Mouse (Mus musculus) forebrain, embryonic 14.5 days (tissue): Measurements from ENCODE around the gene Lrrc8d. TPM values are rescaled to one million over a fixed set of nuclear protein-coding genes. Genes with fewer than 3 reads are reported as not detected.
A peak's percentile ranks its signal among the peaks of the same experiment; 100 is the strongest.

Source experiments
- ATAC-seq: fragments of 200-750 bp; cut with Nextera tagmentation; 2 replicates; pipeline ENCODE4 v1.8.0; 2017; ENCODE audit warnings: mild to moderate bottlenecking, moderate library complexity
- DNase-seq: peaks from one replicate; pipeline ENCODE4 v3.0.0-alpha.2; 2015; ENCODE audit warnings: low spot score
- H3K27ac ChIP-seq: fragments of 300-500 bp; sonication (generic); 2 replicates; pipeline ENCODE4 v1.5.1; 2014; ENCODE audit warnings: low read depth, mild to moderate bottlenecking, control low read depth, low read length, moderate library complexity
- H3K27me3 ChIP-seq: fragments of 300-500 bp; sonication (generic); replicated peaks from 2 replicates; pipeline ENCODE4 v1.6.1; 2014; ENCODE audit warnings: low read length, control low read depth, mixed read lengths; ENCODE audit not compliant: control insufficient read depth, insufficient read depth
- H3K36me3 ChIP-seq: fragments of 300-500 bp; sonication (generic); 2 replicates; pipeline ENCODE4 v1.6.1; 2014; ENCODE audit warnings: low read length, control low read depth; ENCODE audit not compliant: control insufficient read depth, insufficient read depth
- H3K4me1 ChIP-seq: fragments of 300-500 bp; sonication (generic); 2 replicates; pipeline ENCODE4 v1.6.1; 2014; ENCODE audit warnings: antibody characterized with exemption, low read length, control low read depth; ENCODE audit not compliant: control insufficient read depth, insufficient read depth
- H3K4me2 ChIP-seq: fragments of 300-500 bp; sonication (generic); 2 replicates; pipeline ENCODE4 v1.6.1; 2014; ENCODE audit warnings: mild to moderate bottlenecking, control low read depth, low read length
- H3K4me3 ChIP-seq: fragments of 300-500 bp; sonication (generic); 2 replicates; pipeline ENCODE4 v1.5.1; 2014; ENCODE audit warnings: low read depth, low read length, control low read depth
- H3K9ac ChIP-seq: fragments of 300-500 bp; sonication (generic); 2 replicates; pipeline ENCODE4 v1.6.1; 2014; ENCODE audit warnings: mild to moderate bottlenecking, low read length, control low read depth, moderate library complexity
- H3K9me3 ChIP-seq: fragments of 300-500 bp; sonication (generic); replicated peaks from 2 replicates; pipeline ENCODE4 v1.6.1; 2016; ENCODE audit warnings: low read length, control low read depth, mixed read lengths; ENCODE audit not compliant: control insufficient read depth
- WGBS: fragments of 180-500 bp; shearing (Covaris S2); extraction: QIAGEN DNeasy Blood & Tissue Kit; methylation state at CpG from one replicate; pipeline ENCODE4 v1.1.7; 2014; 5-methylcytosine and 5-hydroxymethylcytosine counted together
- polyA plus RNA-seq: library from polyadenylated mRNA; unstranded; fragments of >200 nt; fragmentation: Nextera tagmentation; extraction: Ambion mirVana; gene quantifications from 2 replicates; pipeline ENCODE4 v1.2.1, GENCODE M21; 2014

Lrrc8d gene
- polyA plus RNA-seq, 1 experiment from 2014 or later = 23.3 TPM

DNA sequence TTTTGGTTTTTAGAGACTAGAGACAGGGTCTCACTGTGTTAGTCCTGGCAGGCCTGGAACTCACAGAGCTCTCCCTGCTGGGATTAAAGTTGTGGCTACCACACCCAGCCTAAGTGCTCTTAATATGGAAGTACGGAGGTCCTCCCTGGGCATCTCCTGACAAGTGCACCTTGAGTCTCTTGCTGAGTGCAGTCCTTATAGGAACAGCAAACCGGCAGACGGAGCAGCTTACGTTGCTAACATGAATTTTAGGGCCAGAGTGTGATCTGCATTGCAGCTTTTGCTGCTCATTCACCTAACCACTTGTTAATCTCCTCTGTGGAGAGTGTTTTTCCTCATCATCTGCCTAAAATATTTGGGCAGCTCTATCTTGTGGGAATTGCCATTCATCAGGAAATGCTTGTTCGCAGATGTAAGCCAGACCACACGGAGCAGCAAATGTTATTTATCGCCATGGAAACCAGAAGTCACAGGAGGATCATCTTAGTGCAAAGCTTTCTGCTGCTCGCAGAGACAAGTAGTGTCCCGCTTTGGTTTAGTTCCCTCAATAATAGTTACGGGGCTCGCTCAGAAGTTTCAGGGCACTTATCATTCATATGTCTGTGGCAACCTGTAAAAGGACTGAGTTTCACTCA, 62.2 kb downstream of the Lrrc8d start:
- peaks cover 5% of the 10 kb centered on the region; the same call in 1 of the 2 replicates for H3K4me1 ChIP-seq
- peaks cover 5% of the 10 kb centered on the region; the same call in 1 of the 2 replicates for H3K36me3 ChIP-seq
- peak; percentile 73 for DNase-seq
- 45% methylated on average over 11 of the region's 11 CpGs for WGBS
- no peaks in the 10 kb centered on the region for H3K27me3 ChIP-seq
- no peak overlapping the region for H3K9ac ChIP-seq
- no peaks in the 10 kb centered on the region for H3K9me3 ChIP-seq
- no peak for ATAC-seq
- no peak overlapping the region for H3K4me2 ChIP-seq
- no peak overlapping the region for H3K27ac ChIP-seq
- no peak overlapping the region for H3K4me3 ChIP-seq

DNA sequence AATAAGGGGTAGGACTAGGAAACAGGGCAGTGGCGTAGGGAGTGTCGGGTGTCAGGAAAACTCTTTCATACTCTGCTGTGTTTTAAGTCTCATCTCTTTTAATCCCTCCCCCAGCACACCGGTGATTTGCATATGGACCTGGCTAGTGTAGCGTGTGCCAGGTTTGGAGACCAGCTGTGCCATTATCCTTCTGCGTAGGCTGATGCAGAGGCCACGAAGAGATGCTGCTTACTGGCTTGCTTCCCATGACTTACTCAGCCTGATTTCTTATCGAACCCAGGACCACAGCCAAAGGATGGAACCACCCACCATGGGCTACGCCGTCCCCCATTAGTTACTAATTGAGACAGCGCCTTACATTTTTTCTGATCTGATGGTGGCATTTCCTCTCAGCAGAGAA, 64.6 kb downstream of the Lrrc8d start:
- no peak for ATAC-seq
- peak; percentile 19 for DNase-seq
- Histone ChIP-seq H3K4me3 (no peak overlapping the region), H3K27ac (no peak overlapping the region), H3K9me3 (no peaks in the 10 kb centered on the region), H3K9ac (no peak overlapping the region), H3K4me1 (peaks cover 11% of the 10 kb centered on the region; the same call in 1 of the 2 replicates), H3K27me3 (no peaks in the 10 kb centered on the region), H3K4me2 (no peak overlapping the region), H3K36me3 (peaks cover 5% of the 10 kb centered on the region; the same call in 1 of the 2 replicates)
- 55% methylated on average over 10 of the region's 10 CpGs for WGBS

DNA sequence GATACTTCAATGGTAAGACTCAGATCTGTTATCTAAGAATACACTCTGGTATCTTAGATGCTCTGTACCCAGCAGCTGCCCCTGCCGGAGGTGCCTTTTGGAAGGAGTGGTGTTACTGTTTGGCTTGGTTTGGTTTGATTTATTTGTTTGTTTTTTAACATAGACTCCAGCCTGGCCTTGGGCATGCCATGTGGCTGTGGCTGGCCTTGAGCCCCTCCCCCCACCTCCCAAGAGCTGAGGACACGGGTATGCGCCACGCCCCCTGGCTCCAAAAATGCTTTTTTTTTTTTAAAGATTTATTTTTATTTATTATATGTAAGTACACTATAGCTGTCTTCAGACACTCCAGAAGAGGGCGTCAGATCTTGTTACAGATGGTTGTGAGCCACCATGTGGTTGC, 65.6 kb downstream of the Lrrc8d start:
- Histone ChIP-seq H3K9ac (no peak overlapping the region), H3K36me3 (peaks cover 5% of the 10 kb centered on the region; the same call in 1 of the 2 replicates), H3K4me1 (peaks cover 11% of the 10 kb centered on the region; the same call in 1 of the 2 replicates), H3K27ac (no peak overlapping the region), H3K4me2 (no peak overlapping the region), H3K4me3 (no peak overlapping the region), H3K9me3 (no peaks in the 10 kb centered on the region), H3K27me3 (no peaks in the 10 kb centered on the region)
- DNase-seq (no peak), ATAC-seq (no peak)
- WGBS = 85% methylated on average over 4 of the region's 5 CpGs

DNA sequence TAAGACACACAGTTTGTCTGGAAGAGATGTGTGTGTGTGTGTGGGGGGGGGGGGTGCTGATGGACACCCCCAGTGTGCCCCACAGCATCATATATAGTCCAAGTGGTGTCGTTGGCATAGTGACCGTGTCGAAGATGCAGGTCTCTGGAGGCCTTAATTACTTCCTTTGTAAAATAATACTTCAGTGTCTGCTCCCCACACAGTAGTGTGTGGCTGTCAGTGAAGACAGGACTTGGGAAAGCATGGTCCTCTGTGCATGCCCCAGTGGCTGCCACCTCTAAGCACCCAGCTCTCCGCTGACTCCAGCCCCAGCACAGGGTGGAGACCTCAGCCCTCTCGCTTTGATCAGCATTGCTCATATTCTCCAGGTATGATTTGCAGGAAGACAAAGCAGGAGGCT, 76.6 kb downstream of the Lrrc8d start:
- H3K36me3 ChIP-seq = no peaks in the 10 kb centered on the region
- ATAC-seq (no peak), DNase-seq (no peak)
- H3K9me3 ChIP-seq = no peaks in the 10 kb centered on the region
- H3K4me3 ChIP-seq = no peak overlapping the region
- H3K4me2 ChIP-seq = no peak overlapping the region
- no peaks in the 10 kb centered on the region for H3K27me3 ChIP-seq
- H3K9ac ChIP-seq = no peak overlapping the region
- H3K4me1 ChIP-seq = no peaks in the 10 kb centered on the region
- WGBS = 82% methylated on average over 5 of the region's 5 CpGs
- no peak overlapping the region for H3K27ac ChIP-seq

DNA sequence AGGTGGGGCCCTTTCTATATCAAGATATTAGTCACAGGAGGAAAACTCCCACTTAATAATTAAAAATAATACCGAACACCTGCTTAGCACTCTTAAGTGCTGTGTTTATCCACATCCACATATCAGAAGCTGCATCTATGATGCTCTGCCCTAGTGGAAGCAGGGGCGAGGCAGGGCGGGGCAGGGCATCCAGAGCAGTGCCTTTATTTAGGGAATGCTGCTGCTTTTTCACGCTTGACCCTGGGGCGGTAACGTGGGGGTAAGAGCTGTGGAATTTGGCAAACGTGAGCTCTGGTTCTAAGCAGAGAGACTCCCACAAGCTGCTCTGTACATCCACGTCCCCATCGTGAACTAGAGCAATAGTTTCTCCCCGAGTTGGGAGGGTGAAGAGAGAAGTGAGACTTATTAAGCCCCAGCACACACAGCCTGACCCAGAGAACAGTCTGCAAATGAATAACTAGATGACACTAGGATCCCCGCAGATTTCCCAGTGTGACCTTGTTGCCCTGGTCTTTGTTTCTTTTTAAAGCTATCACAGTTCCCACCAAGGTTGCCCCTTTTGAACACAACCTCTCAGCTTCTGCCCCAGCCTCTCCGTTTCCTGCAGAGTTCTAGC, 77.3 kb downstream of the Lrrc8d start:
- no peaks in the 10 kb centered on the region for H3K27me3 ChIP-seq
- no peak overlapping the region for H3K4me3 ChIP-seq
- H3K36me3 ChIP-seq = no peaks in the 10 kb centered on the region
- 49% methylated on average over 12 of the region's 12 CpGs for WGBS
- no peak overlapping the region for H3K9ac ChIP-seq
- no peak overlapping the region for H3K27ac ChIP-seq
- H3K4me2 ChIP-seq = no peak overlapping the region
- DNase-seq = no peak
- no peaks in the 10 kb centered on the region for H3K4me1 ChIP-seq
- no peaks in the 10 kb centered on the region for H3K9me3 ChIP-seq
- no peak for ATAC-seq

DNA sequence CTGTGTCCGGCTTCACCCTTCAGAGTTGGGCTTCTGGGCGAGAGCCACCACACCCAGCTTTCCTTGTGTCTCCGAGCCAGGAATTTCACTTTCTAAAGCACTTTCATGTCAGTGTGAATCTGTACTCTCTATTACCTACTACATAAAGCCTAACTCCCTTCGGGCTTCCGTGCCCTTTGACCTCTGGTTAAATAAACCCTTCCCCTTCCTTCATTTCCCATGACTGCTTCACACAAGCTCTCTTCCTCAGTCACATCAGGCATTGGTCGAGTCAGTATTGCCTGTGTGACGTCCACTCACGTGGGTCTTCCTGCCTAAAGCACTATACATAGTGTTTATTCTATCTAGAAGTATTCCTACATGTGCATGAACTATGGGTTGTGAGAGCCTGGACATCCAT, 77.9 kb downstream of the Lrrc8d start:
- Histone ChIP-seq H3K9ac (no peak overlapping the region), H3K4me3 (no peak overlapping the region), H3K36me3 (no peaks in the 10 kb centered on the region), H3K27me3 (no peaks in the 10 kb centered on the region), H3K27ac (no peak overlapping the region), H3K4me2 (no peak overlapping the region), H3K4me1 (no peaks in the 10 kb centered on the region), H3K9me3 (no peaks in the 10 kb centered on the region)
- no peak for ATAC-seq
- DNase-seq = no peak
- WGBS = 74% methylated on average over 8 of the region's 8 CpGs

DNA sequence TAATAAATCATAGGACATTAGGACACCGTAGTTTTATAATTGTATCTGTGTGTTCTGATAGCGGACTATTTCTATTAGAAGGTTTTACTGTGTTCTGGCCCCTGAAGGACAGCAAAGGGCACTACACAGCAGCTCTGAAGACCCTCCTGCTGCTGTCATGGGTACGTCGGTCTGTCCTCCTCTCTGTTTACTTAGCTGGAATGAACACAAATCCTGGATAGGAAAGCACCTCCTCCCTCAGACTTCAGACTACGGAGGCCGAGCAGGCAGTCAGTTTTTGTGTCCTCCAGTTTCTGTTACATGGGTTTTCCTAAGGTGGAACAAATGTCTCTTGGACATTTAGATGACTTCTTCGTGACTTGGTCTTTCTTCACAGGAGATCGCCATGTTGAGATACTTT, 78.4 kb downstream of the Lrrc8d start:
- DNase-seq = no peak
- Histone ChIP-seq H3K36me3 (no peaks in the 10 kb centered on the region), H3K4me3 (no peak overlapping the region), H3K9me3 (no peaks in the 10 kb centered on the region), H3K9ac (no peak overlapping the region), H3K27me3 (no peaks in the 10 kb centered on the region), H3K27ac (no peak overlapping the region), H3K4me1 (no peaks in the 10 kb centered on the region), H3K4me2 (no peak overlapping the region)
- ATAC-seq = no peak
- 91% methylated on average over 8 of the region's 8 CpGs for WGBS

DNA sequence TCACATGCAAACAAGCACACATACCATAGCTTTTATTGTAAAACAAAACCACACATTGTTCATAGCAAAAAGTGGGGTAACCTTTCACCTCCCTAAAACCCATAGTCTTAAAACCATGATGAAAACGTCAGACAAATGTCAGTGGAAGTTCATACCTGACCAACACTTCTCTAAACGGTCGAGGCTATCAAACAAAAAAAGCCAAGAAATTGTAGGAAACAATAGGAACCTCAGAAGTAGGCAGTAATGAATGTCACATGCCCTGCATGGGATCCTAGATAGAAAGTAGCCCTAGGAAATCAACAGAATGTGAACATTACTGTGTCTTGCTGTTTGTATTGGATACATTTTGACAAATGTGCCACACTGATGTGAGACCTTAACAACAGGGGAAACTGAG, 79.0 kb downstream of the Lrrc8d start:
- ATAC-seq (no peak), DNase-seq (no peak)
- Histone ChIP-seq H3K9me3 (no peaks in the 10 kb centered on the region), H3K36me3 (no peaks in the 10 kb centered on the region), H3K27ac (no peak overlapping the region), H3K4me2 (no peak overlapping the region), H3K9ac (no peak overlapping the region), H3K4me3 (no peak overlapping the region), H3K4me1 (no peaks in the 10 kb centered on the region), H3K27me3 (no peaks in the 10 kb centered on the region)
- 61% methylated on average over 3 of the region's 3 CpGs for WGBS

DNA sequence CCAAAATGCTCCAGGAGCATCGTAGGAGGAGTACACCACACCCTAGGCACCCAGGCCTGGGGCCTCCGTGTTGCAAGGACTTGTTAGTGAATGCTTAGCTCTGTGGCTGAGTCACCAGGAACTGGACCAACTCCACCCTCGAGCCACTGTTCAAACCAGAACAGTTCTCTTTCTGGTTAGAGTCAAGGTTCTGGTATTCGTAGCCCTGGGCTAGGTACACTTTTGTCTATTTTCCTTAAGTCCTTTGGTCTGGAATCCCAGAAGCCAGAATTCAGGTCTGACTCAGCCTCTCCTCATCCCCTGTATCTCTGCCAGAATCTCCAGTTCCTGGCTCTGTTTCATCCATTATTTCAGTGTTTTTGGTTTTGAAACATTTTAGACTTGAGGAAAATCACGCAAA, 79.6 kb downstream of the Lrrc8d start:
- Histone ChIP-seq H3K36me3 (no peaks in the 10 kb centered on the region), H3K9me3 (no peaks in the 10 kb centered on the region), H3K4me1 (no peaks in the 10 kb centered on the region), H3K27ac (no peak overlapping the region), H3K9ac (no peak overlapping the region), H3K4me3 (no peak overlapping the region), H3K4me2 (no peak overlapping the region), H3K27me3 (no peaks in the 10 kb centered on the region)
- WGBS = 93% methylated on average over 5 of the region's 5 CpGs
- ATAC-seq (no peak), DNase-seq (no peak)
